Mouse (Mus musculus): ENCODE results near the gene Slc30a9.

DNA sequence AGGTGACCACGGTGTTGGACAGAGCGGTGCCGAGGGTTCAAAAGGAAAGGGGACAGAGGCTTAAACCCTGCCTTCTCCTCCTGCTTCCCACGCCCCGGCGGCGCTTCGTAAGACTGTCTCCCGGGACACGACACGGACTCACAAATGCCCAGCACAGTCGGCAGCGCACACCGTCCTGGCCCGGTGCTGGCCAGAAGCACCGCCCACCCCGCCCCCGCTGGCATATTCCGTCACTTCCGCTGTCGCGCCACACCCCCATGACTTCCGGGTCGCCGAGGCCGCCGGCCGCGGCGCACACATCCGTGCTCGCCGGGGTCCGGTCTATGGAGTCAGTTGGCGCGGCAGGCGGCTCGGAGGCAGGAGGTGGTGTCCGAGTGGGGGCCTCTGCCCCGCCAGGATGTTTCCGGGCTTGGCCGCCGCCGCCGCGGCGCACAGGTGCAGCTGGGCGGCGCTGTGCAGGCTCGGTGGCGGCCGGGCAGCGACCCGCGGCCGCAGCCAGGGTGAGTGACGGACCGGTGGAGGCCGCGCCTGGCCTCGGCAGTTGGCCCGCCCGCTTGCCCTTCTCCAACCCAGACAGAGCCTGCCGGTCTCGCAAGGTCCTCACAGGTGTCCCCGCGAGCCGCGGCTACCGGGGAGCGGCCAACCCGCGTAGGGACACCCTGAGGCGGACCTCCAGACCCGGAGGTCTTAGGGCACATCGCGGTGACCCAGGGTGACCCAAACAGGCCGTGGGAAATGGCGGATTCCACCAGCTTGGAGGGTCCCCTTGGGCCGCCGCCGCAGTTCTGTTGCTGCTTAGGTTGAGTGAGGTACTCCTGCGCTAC is at the start of gene Slc30a9:
- TF ChIP-seq EP300 (optimal IDR thresholded peaks at IDR 0.05), result no peak
- TF ChIP-seq CTCF (IDR thresholded peaks at IDR 0.05; ENCODE audit: low read depth), result peak; percentile 40
